Mouse (Mus musculus) neural tube, postnatal 0 days (tissue): ENCODE results near the gene Sod1. TPM values are rescaled to one million over a fixed set of nuclear protein-coding genes. Genes with fewer than 3 reads are reported as not detected.

Experiments
- polyA plus RNA-seq: library from polyadenylated mRNA; unstranded; fragments of >200 nt; fragmentation: Nextera tagmentation; extraction: Ambion mirVana; gene quantifications from 2 replicates; pipeline ENCODE4 v1.2.1, GENCODE M21; 2015

Sod1 gene
- 1,237 and 1,246 TPM in 2 replicates for polyA plus RNA-seq

DNA sequence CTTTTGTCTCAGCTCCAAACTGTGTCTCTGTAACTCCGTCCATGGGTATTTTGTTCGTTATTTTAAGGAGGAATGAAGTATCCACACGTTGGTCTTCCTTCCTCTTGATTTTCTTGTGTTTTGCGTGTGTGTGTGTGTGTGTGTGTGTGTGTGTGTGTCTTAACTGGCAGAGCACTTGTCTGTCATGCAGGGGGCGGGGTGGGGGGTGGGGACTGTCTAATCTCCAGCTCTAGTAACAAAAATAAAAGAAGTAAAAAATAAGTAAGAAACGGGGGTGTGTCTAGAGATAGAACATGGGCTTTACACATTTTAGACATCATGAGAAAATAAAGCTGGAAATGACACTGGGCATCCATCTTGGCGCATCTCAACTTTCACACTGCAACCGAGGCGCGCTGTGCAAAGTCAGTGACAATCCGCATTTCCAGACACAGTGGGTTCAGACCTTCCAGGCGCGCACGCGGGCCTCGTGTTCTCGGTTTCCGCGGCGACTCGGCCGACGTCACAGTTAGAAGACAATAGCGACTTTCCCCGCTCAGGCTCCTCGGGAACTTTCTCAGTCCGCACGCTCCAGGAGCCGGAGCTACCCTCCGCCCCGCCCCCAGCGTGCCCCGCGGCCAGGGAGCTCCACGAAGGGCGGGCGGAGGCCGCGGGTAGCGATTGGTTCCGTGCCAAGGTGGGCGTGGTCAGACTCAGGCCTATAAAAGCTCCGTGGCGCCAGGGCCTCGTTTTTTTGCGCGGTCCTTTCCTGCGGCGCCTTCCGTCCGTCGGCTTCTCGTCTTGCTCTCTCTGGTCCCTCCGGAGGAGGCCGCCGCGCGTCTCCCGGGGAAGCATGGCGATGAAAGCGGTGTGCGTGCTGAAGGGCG is at the start of gene Sod1:
Gene Sod1 (plus strand): TSS at position 729 of the 866 bp plus-strand sequence.

Other genes starting within 250 kb of the Sod1 start
- 18.8 and 19.4 TPM in 2 replicates for gene Tiam1, start 77.0 kb upstream of the Sod1 start, polyA plus RNA-seq
- gene Scaf4, start 63.7 kb downstream of the Sod1 start, polyA plus RNA-seq: 15.2 and 19.2 TPM in 2 replicates
- 4.3 TPM in 2 replicates for gene Hunk, start 165.3 kb downstream of the Sod1 start, polyA plus RNA-seq